ENCODE assay signal across 9 mouse cellular contexts in the genomic region with DNA sequence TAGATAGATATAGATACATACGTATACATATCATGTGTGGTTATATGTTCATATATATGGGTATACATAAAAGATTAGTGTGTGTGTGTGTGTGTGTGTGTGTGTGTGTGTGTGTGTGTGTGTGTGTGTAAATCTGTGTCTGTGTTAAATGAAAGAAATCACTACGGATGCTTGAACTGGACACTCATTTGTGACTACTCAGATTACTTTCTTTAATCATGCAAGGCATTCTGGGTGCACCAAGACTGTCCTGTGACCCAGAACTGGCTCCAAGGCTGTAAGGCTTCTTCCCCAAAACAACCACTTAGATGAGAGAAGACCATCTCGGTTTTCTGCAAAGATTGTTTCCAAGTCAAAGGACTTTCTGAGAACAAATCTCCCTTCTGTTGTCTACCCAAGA. TPM values are rescaled to one million over a fixed set of nuclear protein-coding genes. Genes with fewer than 3 reads are reported as not detected.
DNase-seq lines count a peak whose midpoint lies in the region; ATAC-seq and TF ChIP-seq lines count a peak whose summit lies in the region.
"Not testable (repeated sequence)": the region's sequence is repeated elsewhere in the genome, so short reads cannot be mapped to it uniquely, and the experiment has no call there.
"Had no signal": no experiment of that assay in that cellular context is flagged by ENCODE, and none has a peak within 500 bp of the region (broad histone marks: within the 10 kb centered on the region; RNA-seq: fewer than 3 reads in every experiment).

No protein-coding gene starts in this region.

- not testable (repeated sequence) for H3K27me3 ChIP-seq in MEL (ENCODE audit: control insufficient read depth in 1 of 2, insufficient read depth in 2 of 2, low read length in 2 of 2)
- H3K27me3 ChIP-seq in forebrain, embryonic 14.5 days (replicated peaks; ENCODE audit: control insufficient read depth, insufficient read depth, low read length): peaks cover 28% of the 10 kb centered on the region
- peaks cover 29% of the 10 kb centered on the region for H3K27me3 ChIP-seq in midbrain, embryonic 14.5 days (ENCODE audit: control insufficient read depth, insufficient read depth, low read length)

- peak; percentile 33 for DNase-seq in MEL (ENCODE audit: low read depth, low spot score)
- DNase-seq in embryo, embryonic 10 days (ENCODE audit: low spot score): peak; percentile 49
- peak; percentile 28 for DNase-seq in forebrain, embryonic 14.5 days (ENCODE audit: low spot score)
- peak; percentile 63 for DNase-seq in induced T-regulatory cell, adult 2 months (ENCODE audit: low read depth)
- peak; percentile 29 to 59 for DNase-seq in left cerebral cortex, postnatal 14 days (ENCODE audit: low spot score in 2 of 2)
- DNase-seq in midbrain, embryonic 14.5 days: peak; percentile 35
- peak; percentile 37 to 44 for DNase-seq in spleen, postnatal 10 days (ENCODE audit: low spot score in 2 of 2)

- not testable (repeated sequence) for ATAC-seq in forebrain, embryonic 14.5 days; midbrain, embryonic 14.5 days (ENCODE audit: low FRiP score, low TSS enrichment)

- H3K27ac ChIP-seq in MEL (ENCODE audit: control insufficient read depth, low read depth, low read length); forebrain, embryonic 14.5 days (ENCODE audit: low read depth, low read length); midbrain, embryonic 14.5 days (replicated peaks; ENCODE audit: low read depth, low read length): not testable (repeated sequence)

- TF ChIP-seq POLR2A in MEL (IDR thresholded peaks at IDR 0.05; ENCODE audit: control insufficient read depth in 1 of 2, insufficient read depth in 1 of 2, low read depth in 1 of 2, low read length in 2 of 2, poor library complexity in 1 of 2): not testable (repeated sequence)

- intact Hi-C loops in left cerebral cortex, postnatal 14 days (cut with DNase I): not testable (repeated sequence)

- not testable (repeated sequence) for H3K9ac ChIP-seq in MEL (ENCODE audit: control insufficient read depth, low read depth, low read length, poor library complexity, severe bottlenecking); forebrain, embryonic 14.5 days (ENCODE audit: low read length); midbrain, embryonic 14.5 days (replicated peaks; ENCODE audit: low read length)

- H3K4me2 ChIP-seq in forebrain, embryonic 14.5 days (ENCODE audit: low read length); midbrain, embryonic 14.5 days (ENCODE audit: low read length): not testable (repeated sequence)

- not testable (repeated sequence) for TF ChIP-seq EP300 in MEL (IDR thresholded peaks at IDR 0.05; ENCODE audit: low read depth in 1 of 2, low read length in 2 of 2)

- not testable (repeated sequence) for H3K36me3 ChIP-seq in MEL (ENCODE audit: control insufficient read depth in 1 of 2, insufficient read depth in 2 of 2, low read length in 2 of 2); forebrain, embryonic 14.5 days (ENCODE audit: control insufficient read depth, insufficient read depth, low read length); midbrain, embryonic 14.5 days (ENCODE audit: control insufficient read depth, insufficient read depth, low read length)

- H3K4me1 ChIP-seq in MEL (ENCODE audit: control insufficient read depth in 1 of 2, insufficient read depth in 2 of 2, low read length in 2 of 2); forebrain, embryonic 14.5 days (ENCODE audit: control insufficient read depth, insufficient read depth, low read length); midbrain, embryonic 14.5 days (ENCODE audit: control insufficient read depth, insufficient read depth, low read length): not testable (repeated sequence)

- not testable (repeated sequence) for TF ChIP-seq CTCF in MEL (IDR thresholded peaks at IDR 0.05 in 2 of 3, conservative IDR thresholded peaks at IDR 0.05 in 1 of 3; ENCODE audit: control insufficient read depth in 1 of 3, insufficient read depth in 1 of 3, low read depth in 2 of 3, low read length in 3 of 3, poor library complexity in 1 of 3, severe bottlenecking in 1 of 3)

- H3K79me2 ChIP-seq in MEL (ENCODE audit: control insufficient read depth, insufficient read depth, low read length, poor library complexity): not testable (repeated sequence)

- not testable (repeated sequence) for H3K4me3 ChIP-seq in MEL (ENCODE audit: control insufficient read depth in 1 of 2, insufficient read depth in 1 of 2, low read depth in 2 of 2, low read length in 2 of 2); forebrain, embryonic 14.5 days (ENCODE audit: low read depth, low read length); midbrain, embryonic 14.5 days (replicated peaks; ENCODE audit: low read depth, low read length)

- WGBS in forebrain, embryonic 14.5 days: 67% methylated on average over 3 of the region's 3 CpGs
- 68% methylated on average over 3 of the region's 3 CpGs for WGBS in midbrain, embryonic 14.5 days

- not testable (repeated sequence) for TF ChIP-seq RAD21 in MEL (IDR thresholded peaks at IDR 0.05; ENCODE audit: low read depth, low read length)

- not testable (repeated sequence) for H3K9me3 ChIP-seq in MEL (replicated peaks; ENCODE audit: insufficient read depth, low read length); forebrain, embryonic 14.5 days (replicated peaks; ENCODE audit: control insufficient read depth, low read length); midbrain, embryonic 14.5 days (ENCODE audit: control insufficient read depth, low read length)

RNA-seq across cellular contexts. Expression of a gene that starts 4.8 kb away (rescaled TPM):
- 0.39 and 0.62 TPM in 2 replicates for total RNA-seq in MEL (2012; rRNA removed)
- 1 to 10 TPM in 1 of 2 experiments, not detected in 1; 6.1 TPM for polyA plus RNA-seq in MEL (2012; ENCODE audit: insufficient read depth in 1 of 2, insufficient read length in 2 of 2, low read depth in 1 of 2, low replicate concordance in 2 of 2, missing spikeins in 1 of 2)
- polyA plus RNA-seq in forebrain, embryonic 14.5 days (2014; fragmentation: Nextera tagmentation; extraction: Ambion mirVana): 8.3 and 11.5 TPM in 2 replicates
- total RNA-seq in left cerebral cortex, postnatal 14 days (2021): 10 to 100 TPM; 10.3 to 10.8 TPM
- 2.5 and 8.3 TPM in 2 replicates for polyA plus RNA-seq in midbrain, embryonic 14.5 days (2014; fragmentation: Nextera tagmentation; extraction: Ambion mirVana)

RNA-seq across cellular contexts. Expression of a gene that starts 44.2 kb away (rescaled TPM):
- 0.69 and 0.75 TPM in 2 replicates for total RNA-seq in MEL (2012; rRNA removed)
- 1 to 10 TPM in 1 of 2 experiments, not detected in 1; 3.5 TPM for polyA plus RNA-seq in MEL (2012; ENCODE audit: insufficient read depth in 1 of 2, insufficient read length in 2 of 2, low read depth in 1 of 2, low replicate concordance in 2 of 2, missing spikeins in 1 of 2)
- 7.2 and 8.8 TPM in 2 replicates for polyA plus RNA-seq in forebrain, embryonic 14.5 days (2014; fragmentation: Nextera tagmentation; extraction: Ambion mirVana)
- under 1 TPM; 0.62 to 0.74 TPM for total RNA-seq in left cerebral cortex, postnatal 14 days (2021)
- polyA plus RNA-seq in midbrain, embryonic 14.5 days (2014; fragmentation: Nextera tagmentation; extraction: Ambion mirVana): 2.7 and 4.2 TPM in 2 replicates

RNA-seq across cellular contexts. Expression of a gene that starts 50.8 kb away (rescaled TPM):
- total RNA-seq in MEL (2012; rRNA removed): not detected in 2 replicates
- not detected for polyA plus RNA-seq in MEL (2012; ENCODE audit: insufficient read depth in 1 of 2, insufficient read length in 2 of 2, low read depth in 1 of 2, low replicate concordance in 2 of 2, missing spikeins in 1 of 2)
- 0.41 and 0.50 TPM in 2 replicates for polyA plus RNA-seq in forebrain, embryonic 14.5 days (2014; fragmentation: Nextera tagmentation; extraction: Ambion mirVana)
- total RNA-seq in left cerebral cortex, postnatal 14 days (2021): not detected
- polyA plus RNA-seq in midbrain, embryonic 14.5 days (2014; fragmentation: Nextera tagmentation; extraction: Ambion mirVana): 1.5 TPM in 1 of 2 replicates, not detected in the other
- total RNA-seq: gastrocnemius, postnatal 25 days; left cerebral cortex, adult 18-20 months had no signal
